Mouse (Mus musculus): ENCODE measurements at regions not wholly inside any gene's neighbourhood (a gene's known extent, or its start where the extent isn't known, plus 50 kb on each side); places are given as distances from the start of the nearest gene placed in this dataset.

GRCm38 (mm10) chr16:30873493-30874211, 207.6 kb downstream of the Xxylt1 start:
- no peak for DNase-seq (ENCODE audit: low spot score)

- no peak for DNase-seq (ENCODE audit: low spot score)
Observed at GRCm38 (mm10) chr16:30875235-30875829, 205.9 kb downstream of the Xxylt1 start.

- DNase-seq (ENCODE audit: low spot score) = no peak
Observed at GRCm38 (mm10) chr16:30878821-30879220, 202.4 kb downstream of the Xxylt1 start.

- no peak for DNase-seq (ENCODE audit: low spot score)
Observed at GRCm38 (mm10) chr16:30879878-30880277, 201.4 kb downstream of the Xxylt1 start.

GRCm38 (mm10) chr16:30880682-30881081, 200.6 kb downstream of the Xxylt1 start:
- DNase-seq (ENCODE audit: low spot score) = no peak

- DNase-seq (ENCODE audit: low spot score) = no peak
Observed at GRCm38 (mm10) chr16:30881186-30881585, 200.0 kb downstream of the Xxylt1 start.

- no peak for DNase-seq (ENCODE audit: low spot score)
Observed at GRCm38 (mm10) chr16:30883490-30884188, 197.6 kb downstream of the Xxylt1 start.

GRCm38 (mm10) chr16:30884189-30884551, 197.1 kb downstream of the Xxylt1 start:
- DNase-seq (ENCODE audit: low spot score) = no peak

GRCm38 (mm10) chr16:30886982-30887381, 194.2 kb downstream of the Xxylt1 start:
- DNase-seq (ENCODE audit: low spot score) = no peak

- no peak for DNase-seq (ENCODE audit: low spot score)
Observed at GRCm38 (mm10) chr16:30887536-30887935, 193.7 kb downstream of the Xxylt1 start.

GRCm38 (mm10) chr16:30888556-30889323, 192.5 kb downstream of the Xxylt1 start:
- DNase-seq (ENCODE audit: low spot score) = no peak

- DNase-seq (ENCODE audit: low spot score) = no peak
Observed at GRCm38 (mm10) chr16:30892606-30893005, 188.6 kb downstream of the Xxylt1 start.

- no peak for DNase-seq (ENCODE audit: low spot score)
Observed at GRCm38 (mm10) chr16:30894086-30894485, 187.1 kb downstream of the Xxylt1 start.

- DNase-seq (ENCODE audit: low spot score) = no peak
Observed at GRCm38 (mm10) chr16:30895021-30895420, 186.2 kb downstream of the Xxylt1 start.

- DNase-seq (ENCODE audit: low spot score) = no peak
Observed at GRCm38 (mm10) chr16:30897371-30897770, 183.9 kb downstream of the Xxylt1 start.

GRCm38 (mm10) chr16:30900121-30900520, 181.1 kb downstream of the Xxylt1 start:
- no peak for DNase-seq (ENCODE audit: low spot score)

- DNase-seq (ENCODE audit: low spot score) = no peak
Observed at GRCm38 (mm10) chr16:30901309-30901708, 179.9 kb downstream of the Xxylt1 start.

Measured in layer of hippocampus, adult 9-10 months (tissue).